Comparison of ENCODE assay signal across 8 mouse cellular contexts in genomic region chr3:83706531-83707243, GRCm38 (mm10). TPM values are rescaled to one million over a fixed set of nuclear protein-coding genes. Genes with fewer than 3 reads are reported as not detected.
DNase-seq lines count a peak whose midpoint lies in the region; ATAC-seq lines count a peak whose summit lies in the region.

No protein-coding gene starts in this region.

- no peaks in the 10 kb centered on the region for H3K27me3 ChIP-seq in liver, embryonic 15.5 days
- H3K27me3 ChIP-seq in neural tube, embryonic 15.5 days (replicated peaks) = no peaks in the 10 kb centered on the region

- DNase-seq in adrenal gland, adult 2 months = peak; percentile 26
- no peak for DNase-seq in adrenal gland, postnatal 25 days
- peak; percentile 41 for DNase-seq in testis, postnatal 10 days (ENCODE audit: low spot score)
- no peak for DNase-seq in testis, postnatal 14 days (ENCODE audit: low spot score)
- no peak for DNase-seq in spleen, postnatal 14 days (ENCODE audit: low spot score in 2 of 2)
- DNase-seq in retina, postnatal 1 day = no peak

- H3K4me1 ChIP-seq in liver, embryonic 15.5 days (replicated peaks) = no peaks in the 10 kb centered on the region
- H3K4me1 ChIP-seq in neural tube, embryonic 15.5 days = no peaks in the 10 kb centered on the region

- no peaks in the 10 kb centered on the region for H3K36me3 ChIP-seq in liver, embryonic 15.5 days (replicated peaks)
- H3K36me3 ChIP-seq in neural tube, embryonic 15.5 days = no peaks in the 10 kb centered on the region

- H3K9ac ChIP-seq in liver, embryonic 15.5 days = no peak overlapping the region
- no peak overlapping the region for H3K9ac ChIP-seq in neural tube, embryonic 15.5 days (replicated peaks)

- H3K27ac ChIP-seq in liver, embryonic 15.5 days (replicated peaks) = no peak overlapping the region
- no peak overlapping the region for H3K27ac ChIP-seq in neural tube, embryonic 15.5 days (replicated peaks)

- no peak overlapping the region for H3K4me3 ChIP-seq in liver, embryonic 15.5 days (replicated peaks)
- H3K4me3 ChIP-seq in neural tube, embryonic 15.5 days (replicated peaks) = no peak overlapping the region

- 0 out of 2 replicates have a peak overlapping the region, but pooled peaks have one; percentile 6 for H3K4me2 ChIP-seq in liver, embryonic 15.5 days
- no peak overlapping the region for H3K4me2 ChIP-seq in neural tube, embryonic 15.5 days

- 14% methylated on average over 13 of the region's 13 CpGs for WGBS in liver, embryonic 15.5 days (ENCODE audit: insufficient replicate concordance)
- WGBS in neural tube, embryonic 15.5 days = 69% methylated on average over 13 of the region's 13 CpGs

- no peak; the same call in 1 of the 2 replicates for ATAC-seq in liver, embryonic 15.5 days (ENCODE audit: insufficient read depth)
- no peak for ATAC-seq in neural tube, embryonic 15.5 days (ENCODE audit: low FRiP score)

- no peaks in the 10 kb centered on the region for H3K9me3 ChIP-seq in liver, embryonic 15.5 days (replicated peaks)
- H3K9me3 ChIP-seq in neural tube, embryonic 15.5 days (replicated peaks) = no peaks in the 10 kb centered on the region

RNA-seq across cellular contexts. Expression of gene Sfrp2, which starts 59.4 kb away (rescaled TPM):
- 1 to 10 TPM; 4.4 to 5.7 TPM for total RNA-seq in adrenal gland, adult 2 months (2021)
- 6.1 and 8.5 TPM in 2 replicates for polyA plus RNA-seq in adrenal gland, adult 2 months (2012; rRNA removed)
- total RNA-seq in adrenal gland, postnatal 25 days (2021) = 2.5 and 7.1 TPM in 2 replicates
- polyA plus RNA-seq in liver, embryonic 15.5 days (2015; fragmentation: Nextera tagmentation; extraction: Ambion mirVana) = 2.4 and 4.1 TPM in 2 replicates
- 70.1 and 71.1 TPM in 2 replicates for polyA plus RNA-seq in neural tube, embryonic 15.5 days (2015; fragmentation: Nextera tagmentation; extraction: Ambion mirVana)

Comparison
In these comparisons a context has a peak if more than half of its experiments do, and no peak if none do; other contexts are left out.
1. DNase-seq: peak in adrenal gland, adult 2 months (single experiment) and testis, postnatal 10 days (single experiment); none in adrenal gland, postnatal 25 days (single experiment), testis, postnatal 14 days (single experiment), spleen, postnatal 14 days (0 of 2) and retina, postnatal 1 day (single experiment).